Mouse (Mus musculus): Measurements from ENCODE around the gene T2. TPM values are rescaled to one million over a fixed set of nuclear protein-coding genes. Genes with fewer than 3 reads are reported as not detected.
A peak's percentile ranks its signal among the peaks of the same experiment; 100 is the strongest.
"Not testable (repeated sequence)": the region's sequence is repeated elsewhere in the genome, so short reads cannot be mapped to it uniquely, and the experiment has no call there.

Gene T2
- not detected for total RNA-seq (2021)
- long read RNA-seq, experiment 1 = 0 reads
- long read RNA-seq, experiment 2 = 0 reads

GRCm38 (mm10) chr17:8355692-8356091 lies at the start of gene T2:
Gene T2 (plus strand): TSS chr17:8355992.
- DNase-seq = no peak

GRCm38 (mm10) chr17:8310838-8311614 lies 44.8 kb upstream of the T2 start, which contains the start of gene Sft2d1:
Gene Sft2d1 (plus strand): TSS chr17:8311102.
- peak; percentile 98 for DNase-seq

GRCm38 (mm10) chr17:8311751-8312150 lies 44.0 kb upstream of the T2 start:
- DNase-seq = no peak

GRCm38 (mm10) chr17:8313976-8314375 lies 41.8 kb upstream of the T2 start:
- DNase-seq = no peak

- DNase-seq = no peak
These were observed 39.5 kb upstream of the T2 start for GRCm38 (mm10) chr17:8316251-8316650.

GRCm38 (mm10) chr17:8326877-8327276 lies 28.9 kb upstream of the T2 start:
- not testable (repeated sequence) for DNase-seq

GRCm38 (mm10) chr17:8328511-8329174 lies 27.1 kb upstream of the T2 start:
- DNase-seq = peak in 1 of 2 experiments; percentile 20

- no peak for DNase-seq
These were observed 25.2 kb upstream of the T2 start for GRCm38 (mm10) chr17:8330602-8331001.

GRCm38 (mm10) chr17:8337159-8337558 lies 18.6 kb upstream of the T2 start, which contains the start of gene Prr18:
Gene Prr18 (plus strand): TSS chr17:8337459.
- not testable (repeated sequence) for DNase-seq

- DNase-seq = no peak
These were observed 16.0 kb upstream of the T2 start for GRCm38 (mm10) chr17:8339666-8340374.

- peak; percentile 31 to 39 for DNase-seq
These were observed 15.1 kb upstream of the T2 start for GRCm38 (mm10) chr17:8340407-8341359.

- DNase-seq = no peak
These were observed 14.3 kb upstream of the T2 start for GRCm38 (mm10) chr17:8341360-8341963.

- no peak for DNase-seq
These were observed 13.1 kb upstream of the T2 start for GRCm38 (mm10) chr17:8342706-8343105.

GRCm38 (mm10) chr17:8343416-8343815 lies 12.4 kb upstream of the T2 start:
- DNase-seq = peak in 1 of 2 experiments; percentile 20

GRCm38 (mm10) chr17:8347765-8348285 lies 8.0 kb upstream of the T2 start:
- DNase-seq = no peak

GRCm38 (mm10) chr17:8348941-8349340 lies 6.9 kb upstream of the T2 start:
- no peak for DNase-seq

GRCm38 (mm10) chr17:8351088-8351487 lies 4.7 kb upstream of the T2 start:
- no peak for DNase-seq

GRCm38 (mm10) chr17:8357498-8357897 lies 1.7 kb downstream of the T2 start:
- DNase-seq = no peak

GRCm38 (mm10) chr17:8360876-8361275 lies 5.1 kb downstream of the T2 start:
- no peak for DNase-seq

- no peak for DNase-seq
These were observed 5.7 kb downstream of the T2 start for GRCm38 (mm10) chr17:8361281-8362103.
